Comparison of ENCODE assay signal across 13 mouse cellular contexts in genomic region chr7:107516704-107517410, GRCm38 (mm10). TPM values are rescaled to one million over a fixed set of nuclear protein-coding genes. Genes with fewer than 3 reads are reported as not detected.
A peak's percentile ranks its signal among the peaks of the same experiment; 100 is the strongest.
DNase-seq lines count a peak whose midpoint lies in the region; ATAC-seq lines count a peak whose summit lies in the region.
"Had no signal": no experiment of that assay in that cellular context is flagged by ENCODE, and none has a peak within 500 bp of the region (broad histone marks: within the 10 kb centered on the region; RNA-seq: fewer than 3 reads in every experiment).

No protein-coding gene starts in this region.

- WGBS in intestine, embryonic 16.5 days: 46% methylated on average over 8 of the region's 8 CpGs
- 51% methylated on average over 8 of the region's 8 CpGs for WGBS in intestine, embryonic 15.5 days

- H3K27me3 ChIP-seq in intestine, embryonic 16.5 days (replicated peaks; ENCODE audit: control insufficient read depth, insufficient read depth, low read length): no peaks in the 10 kb centered on the region
- no peaks in the 10 kb centered on the region for H3K27me3 ChIP-seq in intestine, embryonic 15.5 days (replicated peaks)
- H3K27me3 ChIP-seq: CH12.LX had no signal

- ATAC-seq in intestine, embryonic 16.5 days: peak; percentile 23; the same call in 1 of the 2 replicates
- no peak for ATAC-seq in intestine, embryonic 15.5 days

- intact Hi-C loops in gastrocnemius, postnatal 36 days (cut with DNase I): no loop called here

- H3K36me3 ChIP-seq in intestine, embryonic 16.5 days (ENCODE audit: control insufficient read depth, insufficient read depth, low read length): no peaks in the 10 kb centered on the region
- no peaks in the 10 kb centered on the region for H3K36me3 ChIP-seq in intestine, embryonic 15.5 days
- H3K36me3 ChIP-seq: heart, embryonic 10.5 days had no signal

- no peak overlapping the region for H3K9ac ChIP-seq in intestine, embryonic 16.5 days (ENCODE audit: low read depth, low read length)
- H3K9ac ChIP-seq in intestine, embryonic 15.5 days: no peak overlapping the region

- H3K27ac ChIP-seq in intestine, embryonic 16.5 days (ENCODE audit: low read length): no peak overlapping the region
- H3K27ac ChIP-seq in intestine, embryonic 15.5 days: no peak overlapping the region
- H3K27ac ChIP-seq: heart, embryonic 10.5 days had no signal

- H3K4me1 ChIP-seq in intestine, embryonic 16.5 days (ENCODE audit: control insufficient read depth, insufficient read depth, low read length): no peaks in the 10 kb centered on the region
- no peaks in the 10 kb centered on the region for H3K4me1 ChIP-seq in intestine, embryonic 15.5 days (replicated peaks)
- H3K4me1 ChIP-seq: heart, embryonic 10.5 days had no signal

- no peaks in the 10 kb centered on the region for H3K9me3 ChIP-seq in intestine, embryonic 16.5 days (ENCODE audit: control insufficient read depth, low read length)
- H3K9me3 ChIP-seq in intestine, embryonic 15.5 days: no peaks in the 10 kb centered on the region
- H3K9me3 ChIP-seq: heart, embryonic 10.5 days had no signal

- peak; percentile 7 for DNase-seq in urinary bladder, postnatal 14 days (ENCODE audit: low spot score)
- DNase-seq in urinary bladder, postnatal 25 days (ENCODE audit: low spot score): no peak
- peak; percentile 20 to 30 for DNase-seq in lung, postnatal 4 days
- DNase-seq in layer of hippocampus, adult 9-10 months (ENCODE audit: low spot score): no peak
- DNase-seq in gastrocnemius, postnatal 36 days: no peak
- no peak for DNase-seq in adrenal gland, adult 8-10 months
- DNase-seq: cerebellum, adult 11-12 months; right cerebral cortex, postnatal 25 days had no signal

- H3K4me2 ChIP-seq in intestine, embryonic 16.5 days (ENCODE audit: low read depth, low read length): no peak overlapping the region
- no peak overlapping the region for H3K4me2 ChIP-seq in intestine, embryonic 15.5 days (replicated peaks)

- H3K4me3 ChIP-seq in intestine, embryonic 16.5 days (ENCODE audit: low read length): no peak overlapping the region
- H3K4me3 ChIP-seq in intestine, embryonic 15.5 days (replicated peaks): no peak overlapping the region
- H3K4me3 ChIP-seq: heart, embryonic 10.5 days had no signal

RNA-seq across cellular contexts. Expression of gene Olfml1, which starts 50.4 kb away (rescaled TPM):
- 9.6 and 11.1 TPM in 2 replicates for polyA plus RNA-seq in intestine, embryonic 16.5 days (2015; fragmentation: Nextera tagmentation; extraction: Ambion mirVana)
- 13.1 and 15.2 TPM in 2 replicates for polyA plus RNA-seq in intestine, embryonic 15.5 days (2015; fragmentation: Nextera tagmentation; extraction: Ambion mirVana)
- total RNA-seq in gastrocnemius, postnatal 36 days (2021): 1 to 10 TPM; 1.8 to 2.3 TPM
- 10 to 100 TPM in 2 of 4 experiments, 1 to 10 TPM in 2; 8.9 to 15.2 (median 10.5) TPM for total RNA-seq in adrenal gland, adult 8-10 months (2022)
- total RNA-seq: CH12.LX; megakaryocyte-erythroid progenitor cell, adult 5-6 weeks had no signal

Comparison
In these comparisons a context has a peak if more than half of its experiments do, and no peak if none do; other contexts are left out.
1. DNase-seq: peak in urinary bladder, postnatal 14 days (single experiment) and lung, postnatal 4 days (2 of 2); none in urinary bladder, postnatal 25 days (single experiment), layer of hippocampus, adult 9-10 months (single experiment), gastrocnemius, postnatal 36 days (0 of 2) and adrenal gland, adult 8-10 months (single experiment).